Mouse (Mus musculus) liver, postnatal 0 days (tissue): ENCODE results near the gene Urm1.

Experiments used
- CTCF ChIP-seq: sonication (generic); IDR thresholded peaks from 2 replicates; pipeline ENCODE4 v1.5.1; 2016; ENCODE audit warnings: antibody characterized with exemption, low read depth
- EP300 ChIP-seq: IDR thresholded peaks from 2 replicates; pipeline ENCODE4 v1.6.1; 2016; ENCODE audit warnings: antibody characterized with exemption, low read depth, mild to moderate bottlenecking

DNA sequence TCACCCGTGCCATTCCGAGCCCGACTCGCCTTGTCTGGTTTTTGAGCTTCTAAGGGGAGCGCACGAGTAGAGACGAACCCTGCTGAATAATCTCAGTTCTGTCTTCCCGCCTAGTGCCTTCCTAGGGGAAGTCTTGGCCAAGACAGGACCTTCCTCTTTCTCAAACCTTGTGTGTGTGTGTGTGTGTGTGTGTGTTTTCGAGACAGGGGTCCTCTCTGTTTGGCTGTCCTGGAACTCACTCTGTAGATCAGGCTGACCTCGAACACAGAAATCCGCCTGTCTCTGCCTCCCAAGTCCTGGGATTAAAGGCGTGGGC is 7.8 kb downstream of the Urm1 start:
- TF ChIP-seq CTCF (no peak), EP300 (no peak)
